Mouse (Mus musculus) Patski (cell line): ENCODE results near the gene Tef. TPM values are rescaled to one million over a fixed set of nuclear protein-coding genes. Genes with fewer than 3 reads are reported as not detected.

Experiments
- ATAC-seq: fragments of 100-300 bp; one replicate; pipeline ENCODE4 v1.8.0; 2021
- CTCF ChIA-PET: fragments of 350-600 bp; sonication (Branson Sonifier 250); formaldehyde crosslinking; loops from one replicate; lab custom pipeline; 2022; ENCODE audit warnings: inconsistent platforms; lab: Charles Lee
- POLR2A ChIA-PET: fragments of 350-600 bp; sonication (Branson Sonifier 250); formaldehyde crosslinking; loops from one replicate; lab custom pipeline; 2022; ENCODE audit warnings: antibody characterized with exemption, inconsistent platforms; lab: Charles Lee
- DNase-seq: peaks from one replicate; pipeline ENCODE4 v3.0.0-alpha.2; 2011; ENCODE audit warnings: low read depth, low spot score
- H3K27me3 ChIP-seq: fragments of 371-371 bp; one replicate; pipeline ENCODE4 v1.5.1; 2021
- CTCF ChIP-seq: fragments of 100-300 bp; IDR thresholded peaks from one replicate; pipeline ENCODE4 v1.5.1; 2021
- in situ Hi-C: fragments of 300-500 bp; cut with MboI; formaldehyde crosslinking; loops from 3 replicates; pipeline ENCODE4 v1.11.1; 2018; ENCODE audit warnings: low pct_unique_long_range_greater_than_20kb, mixed read lengths
- polyA plus RNA-seq: library from polyadenylated mRNA; unstranded; gene quantifications from one replicate; pipeline ENCODE4 v1.2.3, GENCODE M21; 2021

Tef gene
- polyA plus RNA-seq, 1 experiment from 2014 or later: 61.5 TPM

- in situ Hi-C loops: no loop called here
- H3K27me3 ChIP-seq: no peaks in the 10 kb centered on the region
- DNase-seq (peak; percentile 88), ATAC-seq (peak; percentile 33)
- TF ChIP-seq CTCF: no peak
- POLR2A ChIA-PET: interaction anchor here (0.9 to 1.5 kb wide), 2 partner anchors 8 to 48 kb away, joined by 4 read pairs; partner anchors contain the start of genes Tef and Tob2
- CTCF ChIA-PET: interaction anchor here (1.0 to 1.2 kb wide), 2 partner anchors 27 to 58 kb away, joined by 3 read pairs; no protein-coding TSS in a partner anchor
These were observed 7.9 kb downstream of the Tef start for GRCm38 (mm10) chr15:81810150-81810549.

DNA sequence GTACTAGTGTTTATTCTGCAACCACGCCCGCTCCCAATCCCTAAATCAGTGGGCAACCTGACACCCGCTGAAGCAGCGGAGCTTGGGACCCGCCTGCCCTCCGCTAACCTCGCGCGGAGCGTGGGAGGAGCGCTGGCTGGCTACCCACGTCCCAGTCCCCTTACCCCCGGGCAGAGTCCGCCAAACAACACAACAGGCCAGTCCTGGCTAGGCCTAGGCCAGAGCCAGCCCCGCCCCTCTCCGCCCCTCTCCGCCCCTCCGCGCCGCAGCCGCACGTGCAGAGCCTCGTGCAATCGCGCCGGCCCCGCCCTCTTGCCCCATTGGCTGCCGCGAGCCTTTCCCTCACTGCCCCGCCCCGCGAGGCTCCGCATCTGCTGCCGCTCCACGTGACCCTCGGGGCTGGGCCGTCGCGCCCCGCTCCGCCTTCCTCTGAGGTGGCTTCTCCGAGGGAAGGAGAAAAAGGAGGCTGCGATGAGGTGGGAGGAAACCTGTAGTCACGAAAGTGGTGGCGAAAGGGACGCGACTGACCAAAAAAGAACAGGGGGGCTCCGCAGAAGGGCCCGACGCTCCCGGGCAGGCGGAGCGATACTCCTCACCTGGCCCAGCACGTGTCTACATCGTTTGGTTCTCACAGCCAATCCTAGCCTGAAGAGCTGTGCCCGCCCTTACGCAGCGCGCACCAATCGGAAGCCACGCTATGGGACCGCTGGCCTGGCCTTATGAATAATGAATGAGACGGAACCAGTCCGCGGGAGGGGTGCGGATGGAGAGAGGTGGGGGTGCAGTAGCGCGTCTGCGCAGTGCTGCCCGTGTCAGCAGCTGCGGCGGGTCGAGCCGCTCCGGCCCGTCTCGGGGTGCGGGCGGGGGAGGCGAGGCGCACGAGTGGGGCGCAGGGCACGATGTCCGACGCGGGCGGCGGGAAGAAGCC lies 8.7 kb downstream of the Tef start:
- no peaks in the 10 kb centered on the region for H3K27me3 ChIP-seq
- ChIA-PET CTCF (interaction anchor here (1.0 to 1.2 kb wide), 2 partner anchors 28 to 59 kb away, joined by 3 read pairs; no protein-coding TSS in a partner anchor), POLR2A (interaction anchor here (0.6 to 1.5 kb wide), 5 partner anchors 9 to 66 kb away, joined by 3 to 4 read pairs (median 3); partner anchors contain the start of genes Rangap1, Tef, Tob2 and Zc3h7b)
- peak; percentile 92 for DNase-seq
- no peak for TF ChIP-seq CTCF
- in situ Hi-C loops: no loop called here
- ATAC-seq: peak; percentile 89

DNA sequence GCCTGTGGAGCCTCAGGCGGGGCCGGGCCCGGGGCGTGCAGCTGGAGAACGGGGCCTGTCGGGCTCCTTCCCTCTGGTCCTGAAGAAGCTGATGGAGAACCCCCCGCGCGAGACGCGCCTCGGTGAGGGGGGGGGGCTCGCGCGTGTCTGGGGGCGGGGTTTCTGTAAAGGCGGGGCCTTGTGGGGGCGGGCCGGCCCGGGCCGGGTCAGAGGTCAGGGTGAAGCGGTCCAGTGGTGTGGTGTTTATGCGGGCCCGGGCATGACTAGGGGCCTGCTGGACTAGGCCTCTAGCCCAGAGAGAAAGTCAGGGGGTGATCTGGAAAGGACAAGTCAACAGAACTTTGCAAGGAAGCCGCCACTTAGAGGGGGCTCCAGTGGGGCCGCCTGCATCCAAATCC lies 9.4 kb downstream of the Tef start:
- ChIA-PET CTCF (no interaction called here), POLR2A (interaction anchor here (0.6 to 1.2 kb wide), 2 partner anchors 19 to 45 kb away, joined by 3 read pairs; no protein-coding TSS in a partner anchor)
- no peak for TF ChIP-seq CTCF
- H3K27me3 ChIP-seq: no peaks in the 10 kb centered on the region
- in situ Hi-C loops: no loop called here
- DNase-seq (no peak), ATAC-seq (peak; percentile 9)

GRCm38 (mm10) chr15:81812287-81812686 lies 10.1 kb downstream of the Tef start:
- no peak for TF ChIP-seq CTCF
- DNase-seq (no peak), ATAC-seq (no peak)
- CTCF ChIA-PET: interaction anchor here (0.8 to 1.8 kb wide), 3 partner anchors 13 to 19 kb away, joined by 3 to 4 read pairs (median 3); no protein-coding TSS in a partner anchor
- POLR2A ChIA-PET: interaction anchor here (1.4 kb wide), 1 partner anchor 18 kb away, joined by 4 read pairs; no protein-coding TSS in a partner anchor
- in situ Hi-C loops: no loop called here
- H3K27me3 ChIP-seq: no peaks in the 10 kb centered on the region

DNA sequence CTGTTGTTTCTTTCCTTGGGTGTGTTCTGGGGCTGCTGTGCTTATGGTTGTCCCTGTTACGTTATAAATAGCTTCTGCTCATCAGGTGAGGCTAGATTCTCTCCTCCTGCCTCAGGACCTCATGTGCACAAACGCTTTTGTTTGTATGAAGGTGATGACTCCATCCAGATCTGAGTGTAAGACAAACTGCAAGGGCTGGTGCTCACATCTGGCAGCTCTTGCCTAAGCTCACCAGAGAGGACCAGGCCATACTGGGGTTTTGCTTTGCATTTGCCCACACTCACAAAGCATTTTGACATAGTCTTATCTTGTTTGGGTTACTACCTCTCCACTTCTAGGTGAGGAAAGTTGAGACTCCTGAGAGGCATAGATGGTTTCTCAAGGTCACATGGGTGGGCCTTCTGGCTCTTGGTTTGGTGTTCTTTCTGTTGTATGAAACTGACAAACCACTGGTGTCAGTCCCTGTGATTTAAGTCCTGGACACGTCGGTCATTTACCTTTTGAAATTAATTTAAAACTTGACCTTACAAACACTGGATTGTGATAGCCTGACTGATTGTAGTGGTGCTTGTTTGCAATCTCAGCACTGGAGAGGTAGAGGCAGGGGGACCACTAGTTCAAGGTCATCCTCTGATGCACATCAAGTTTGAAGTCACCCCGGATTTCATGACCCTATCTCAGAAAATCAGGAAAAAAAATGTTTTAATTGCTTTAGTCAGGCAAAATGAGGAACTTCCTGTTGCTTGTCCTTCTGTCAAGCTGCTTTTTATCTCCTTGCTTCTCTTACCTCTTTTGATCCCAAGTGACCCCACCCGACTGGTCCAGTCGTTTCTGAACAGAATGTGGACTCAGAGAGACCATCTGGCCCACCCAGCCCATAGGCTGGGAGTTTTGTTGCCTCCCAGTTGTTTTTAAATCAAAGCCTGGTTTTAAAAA lies 10.7 kb downstream of the Tef start:
- in situ Hi-C loops: no loop called here
- H3K27me3 ChIP-seq: no peaks in the 10 kb centered on the region
- DNase-seq: no peak
- ATAC-seq: no peak
- no peak for TF ChIP-seq CTCF
- POLR2A ChIA-PET: interaction anchor here (0.6 to 1.4 kb wide), 2 partner anchors 18 to 160 kb away, joined by 3 to 4 read pairs; no protein-coding TSS in a partner anchor
- CTCF ChIA-PET: interaction anchor here (0.8 to 2.2 kb wide), 5 partner anchors 13 to 115 kb away, joined by 3 to 9 read pairs (median 3); no protein-coding TSS in a partner anchor

DNA sequence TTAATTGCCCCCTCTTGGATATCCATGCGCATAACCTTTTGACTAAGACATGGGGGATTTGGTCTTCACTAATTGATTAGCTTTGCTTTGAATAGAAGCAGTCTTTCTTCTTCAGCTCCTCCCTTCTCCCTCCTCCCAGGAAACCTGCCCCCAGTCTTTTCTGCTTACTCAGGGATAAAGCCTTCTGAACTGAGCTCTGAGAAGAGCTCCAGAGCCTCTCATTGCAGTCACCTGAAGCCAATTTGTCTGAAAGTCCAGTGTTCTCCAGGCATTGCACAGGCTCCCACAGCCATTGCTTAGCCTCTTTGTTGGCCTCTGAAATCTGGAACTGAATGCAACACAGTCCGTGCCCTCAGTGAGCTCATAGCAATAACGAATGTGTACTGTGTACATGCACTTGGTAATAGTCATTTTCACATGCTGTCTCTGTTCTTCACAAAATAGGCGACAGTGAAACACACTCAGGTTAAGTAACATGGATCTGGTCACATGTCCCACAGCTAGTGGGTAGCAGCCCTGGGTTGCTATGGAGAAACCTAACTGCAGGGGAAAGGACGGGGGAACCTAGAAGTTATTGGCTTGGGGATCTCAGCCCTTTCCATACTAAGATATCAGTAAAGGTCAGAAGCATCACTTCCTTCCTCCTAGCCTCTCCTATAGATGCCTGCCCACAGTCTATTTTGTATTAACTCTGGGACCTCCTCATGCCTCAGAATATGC lies 11.9 kb downstream of the Tef start:
- no peaks in the 10 kb centered on the region for H3K27me3 ChIP-seq
- in situ Hi-C loops: no loop called here
- no peak for TF ChIP-seq CTCF
- POLR2A ChIA-PET: interaction anchor here (0.6 kb wide), 1 partner anchor 161 kb away, joined by 3 read pairs; no protein-coding TSS in a partner anchor
- ATAC-seq (no peak), DNase-seq (no peak)
- CTCF ChIA-PET: interaction anchor here (0.8 to 2.2 kb wide), 6 partner anchors 12 to 116 kb away, joined by 3 to 9 read pairs (median 3); no protein-coding TSS in a partner anchor

GRCm38 (mm10) chr15:81814716-81815370 lies 12.6 kb downstream of the Tef start:
- in situ Hi-C loops: no loop called here
- ChIA-PET POLR2A (no interaction called here), CTCF (interaction anchor here (1.0 to 2.2 kb wide), 4 partner anchors 13 to 77 kb away, joined by 3 to 9 read pairs (median 3); no protein-coding TSS in a partner anchor)
- no peak for ATAC-seq
- H3K27me3 ChIP-seq: no peaks in the 10 kb centered on the region
- no peak for DNase-seq
- no peak for TF ChIP-seq CTCF

DNA sequence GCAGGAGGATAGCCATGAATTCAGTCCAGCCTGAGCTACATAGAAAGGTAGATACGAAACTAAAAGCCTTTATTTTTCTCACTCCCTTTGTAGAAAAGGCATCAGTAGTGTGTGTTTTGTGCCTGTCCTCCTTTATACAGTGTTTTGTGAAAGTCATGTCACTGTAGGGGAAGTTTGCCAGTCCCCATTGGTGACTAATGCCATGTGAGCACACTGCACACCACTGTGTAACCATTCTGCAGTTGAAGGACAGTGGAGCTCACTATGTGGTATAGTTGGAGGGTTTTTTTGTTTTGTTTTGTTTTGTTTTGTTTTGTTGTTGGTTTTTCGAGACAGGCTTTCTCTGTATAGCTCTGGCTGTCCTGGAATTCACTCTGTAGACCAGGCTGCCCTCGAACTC lies 16.2 kb downstream of the Tef start:
- no peaks in the 10 kb centered on the region for H3K27me3 ChIP-seq
- ChIA-PET CTCF (interaction anchor here (1.4 to 2.4 kb wide), 2 partner anchors 9 to 13 kb away, joined by 4 to 10 read pairs; no protein-coding TSS in a partner anchor), POLR2A (interaction anchor here (1.3 kb wide), 1 partner anchor 13 kb away, joined by 4 read pairs; no protein-coding TSS in a partner anchor)
- DNase-seq: no peak
- no peak for ATAC-seq
- no peak for TF ChIP-seq CTCF
- in situ Hi-C loops: no loop called here
